Mouse (Mus musculus): ENCODE data around the gene Tmem121b.

GRCm38 (mm10) chr6:120470666-120471065 lies 22.9 kb downstream of the Tmem121b start:
- TF ChIP-seq CTCF (IDR thresholded peaks at IDR 0.05; ENCODE audit: extremely low read depth, insufficient read depth, low read length), result no peak
- TF ChIP-seq POLR2A (IDR thresholded peaks at IDR 0.05; ENCODE audit: extremely low read depth, insufficient read depth, low read length), result no peak

Data from cortical plate, adult 2 months (tissue).